Mouse (Mus musculus): ENCODE measurements around the gene Arap1.

Arap1 gene

DNA sequence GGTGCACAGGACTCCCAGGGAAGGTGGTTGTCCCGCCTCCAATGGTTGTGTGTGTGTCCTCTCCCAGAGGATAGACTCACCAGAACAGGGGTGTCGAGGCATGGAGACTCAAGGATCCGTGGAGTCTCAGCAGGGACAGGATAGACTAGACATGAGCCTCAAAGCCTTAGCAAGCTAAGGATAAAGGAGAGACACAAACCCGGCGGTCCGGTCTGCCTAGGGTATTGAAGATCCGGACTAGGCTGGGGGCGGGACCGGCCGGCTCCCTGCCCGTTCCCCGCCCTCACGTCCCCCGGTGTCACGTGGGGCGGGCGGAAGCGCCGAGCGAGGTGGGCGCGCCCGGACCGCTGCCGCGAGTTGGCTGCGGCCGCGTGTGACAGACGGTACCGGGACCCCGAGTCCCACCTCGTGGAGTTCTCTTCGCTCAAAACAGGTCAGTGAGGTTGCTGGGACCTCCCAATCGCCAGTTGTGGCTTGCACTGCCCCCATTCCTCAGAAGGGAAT, at the start of gene Arap1:
TSS of gene Arap1 (plus strand) at position 301 of the 504 bp plus-strand sequence.
- Histone ChIP-seq H3K9me3 (ENCODE audit: low read length) (no peaks in the 10 kb centered on the region), H3K36me3 (ENCODE audit: insufficient read depth, low read length) (peaks cover 5% of the 10 kb centered on the region), H3K27me3 (ENCODE audit: insufficient read depth, low read length) (peaks cover 54% of the 10 kb centered on the region), H3K4me3 (replicated peaks; ENCODE audit: low read length) (peak within 1 kb of the TSS; percentile 86), H3K4me1 (replicated peaks; ENCODE audit: low read depth, low read length) (peaks cover 67% of the 10 kb centered on the region)
- TF ChIP-seq CTCF (conservative IDR thresholded peaks at IDR 0.05; ENCODE audit: low read length): no peak
- no peak for TF ChIP-seq POU5F1 (IDR thresholded peaks at IDR 0.05; ENCODE audit: borderline replicate concordance, low read length)
- TF ChIP-seq NANOG (IDR thresholded peaks at IDR 0.05; ENCODE audit: borderline replicate concordance, low read length): no peak

DNA sequence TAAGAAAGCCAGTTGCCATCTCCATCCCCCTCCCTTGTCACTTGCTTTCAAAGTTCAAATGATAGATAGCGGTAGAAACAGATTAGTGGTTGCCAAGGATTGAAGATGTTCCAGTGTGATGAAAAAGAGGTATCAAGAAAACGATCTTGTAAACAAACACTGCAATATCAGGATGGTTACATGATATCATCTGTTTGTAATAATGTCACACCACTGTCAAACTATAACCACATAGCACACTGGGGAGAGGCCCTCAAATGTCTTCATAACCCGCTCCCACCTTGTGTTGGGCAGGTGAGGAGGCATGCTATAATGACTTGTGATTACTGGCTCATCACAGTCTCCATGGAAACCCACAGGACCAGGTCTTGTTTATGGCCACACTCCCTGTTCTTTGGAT, 49.5 kb upstream of the Arap1 start:
- no peak for TF ChIP-seq CTCF (conservative IDR thresholded peaks at IDR 0.05; ENCODE audit: low read length)
- no peak for TF ChIP-seq POU5F1 (IDR thresholded peaks at IDR 0.05; ENCODE audit: borderline replicate concordance, low read length)
- TF ChIP-seq NANOG (IDR thresholded peaks at IDR 0.05; ENCODE audit: borderline replicate concordance, low read length): no peak
- peaks cover 13% of the 10 kb centered on the region for H3K9me3 ChIP-seq (ENCODE audit: low read length)

DNA sequence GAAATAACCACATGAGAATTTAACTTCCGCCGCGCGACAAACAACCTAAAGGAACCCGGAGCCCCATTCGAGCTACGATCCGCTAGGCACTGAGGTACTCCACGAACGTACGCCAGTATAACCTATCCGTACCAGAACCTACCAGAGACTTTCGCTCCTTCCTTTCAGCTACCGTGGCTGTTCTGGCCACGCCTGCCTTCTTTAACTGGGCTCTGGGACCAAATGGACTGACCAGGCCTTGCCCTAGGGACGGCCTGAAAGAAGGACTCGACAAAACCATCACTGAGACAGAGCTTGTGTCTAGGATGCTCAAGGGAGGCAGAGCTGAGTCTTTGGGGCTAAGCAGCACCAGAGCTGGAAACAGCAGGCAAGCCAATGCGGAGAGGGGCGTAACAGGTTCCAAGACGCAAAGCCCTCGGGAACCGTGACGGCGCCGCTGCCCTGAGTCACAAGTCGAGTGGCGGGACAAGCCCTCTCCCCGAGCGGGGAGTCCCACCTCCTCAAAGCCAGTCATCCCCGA, 46.4 kb upstream of the Arap1 start:
- peaks cover 13% of the 10 kb centered on the region for H3K9me3 ChIP-seq (ENCODE audit: low read length)
- peaks cover 63% of the 10 kb centered on the region for H3K27me3 ChIP-seq (ENCODE audit: insufficient read depth, low read length)
- TF ChIP-seq NANOG (IDR thresholded peaks at IDR 0.05; ENCODE audit: borderline replicate concordance, low read length) (no peak), POU5F1 (IDR thresholded peaks at IDR 0.05; ENCODE audit: borderline replicate concordance, low read length) (no peak), CTCF (conservative IDR thresholded peaks at IDR 0.05; ENCODE audit: low read length) (no peak)
- H3K36me3 ChIP-seq (ENCODE audit: insufficient read depth, low read length): no peaks in the 10 kb centered on the region
- peak overlapping the region; percentile 88 for H3K4me3 ChIP-seq (replicated peaks; ENCODE audit: low read length)
- peaks cover 19% of the 10 kb centered on the region for H3K4me1 ChIP-seq (replicated peaks; ENCODE audit: low read depth, low read length)

More for the DNA sequence above, 49.5 kb upstream of the Arap1 start:
- Histone ChIP-seq H3K36me3 (ENCODE audit: insufficient read depth, low read length) (no peaks in the 10 kb centered on the region), H3K4me1 (replicated peaks; ENCODE audit: low read depth, low read length) (peaks cover 36% of the 10 kb centered on the region), H3K4me3 (replicated peaks; ENCODE audit: low read length) (no peak overlapping the region), H3K27me3 (ENCODE audit: insufficient read depth, low read length) (peaks cover 66% of the 10 kb centered on the region)

DNA sequence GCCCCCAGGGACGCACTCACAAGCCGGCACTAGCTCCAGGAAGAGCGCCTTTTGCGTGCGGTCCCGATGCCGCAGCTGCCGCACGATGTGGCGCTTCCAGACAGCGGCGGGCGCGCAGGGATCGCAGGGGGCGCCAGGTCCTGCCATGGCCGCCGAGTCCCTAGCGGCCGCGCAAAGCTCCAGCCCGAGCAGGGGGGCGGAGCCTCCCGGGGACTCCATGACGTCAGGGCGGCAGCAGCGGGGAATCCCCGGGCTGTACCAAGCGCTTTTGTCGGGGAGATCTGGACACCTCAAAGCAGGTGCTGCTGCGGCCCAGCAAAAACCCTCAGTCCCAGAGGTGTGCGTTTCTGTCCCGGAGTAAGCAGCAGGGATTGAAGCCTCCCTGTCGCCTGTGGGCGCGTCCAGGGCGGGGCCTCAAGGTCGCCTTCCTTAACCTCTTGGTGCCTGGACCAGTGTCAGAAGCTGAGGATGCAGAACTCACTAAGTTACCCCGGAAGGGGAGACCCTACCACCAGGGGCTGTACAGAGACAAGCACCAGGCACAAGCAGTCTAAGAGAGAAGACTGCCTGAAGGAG, 45.9 kb upstream of the Arap1 start, which contains the start of gene Atg16l2:
TSS of gene Atg16l2 (minus strand) at position 371 of the 576 bp plus-strand sequence.
- H3K36me3 ChIP-seq (ENCODE audit: insufficient read depth, low read length): no peaks in the 10 kb centered on the region
- peaks cover 58% of the 10 kb centered on the region for H3K27me3 ChIP-seq (ENCODE audit: insufficient read depth, low read length)
- no peak for TF ChIP-seq POU5F1 (IDR thresholded peaks at IDR 0.05; ENCODE audit: borderline replicate concordance, low read length)
- no peak for TF ChIP-seq NANOG (IDR thresholded peaks at IDR 0.05; ENCODE audit: borderline replicate concordance, low read length)
- TF ChIP-seq CTCF (conservative IDR thresholded peaks at IDR 0.05; ENCODE audit: low read length): no peak
- H3K9me3 ChIP-seq (ENCODE audit: low read length): peaks cover 10% of the 10 kb centered on the region
- peaks cover 18% of the 10 kb centered on the region for H3K4me1 ChIP-seq (replicated peaks; ENCODE audit: low read depth, low read length)
- H3K4me3 ChIP-seq (replicated peaks; ENCODE audit: low read length): peak within 1 kb of the TSS; percentile 88

DNA sequence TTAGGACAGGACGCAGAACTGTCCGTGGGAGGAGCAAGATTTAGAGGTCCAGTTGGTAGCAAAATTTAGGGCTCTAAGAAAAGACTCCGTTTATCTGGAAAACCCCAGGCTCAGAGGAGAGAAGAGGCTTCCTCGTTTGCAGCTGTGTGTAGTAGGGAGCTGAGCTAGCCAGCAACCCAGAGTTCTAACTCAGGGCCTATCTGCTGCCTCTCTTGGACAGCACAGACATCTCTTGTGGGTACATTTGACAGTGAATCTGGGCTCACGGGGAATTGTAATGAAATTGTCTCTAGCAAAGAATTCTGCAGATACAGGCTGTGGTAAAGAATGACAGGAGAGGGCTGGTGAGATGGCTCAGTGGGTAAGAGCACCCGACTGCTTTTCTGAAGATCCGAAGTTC, 45.2 kb upstream of the Arap1 start:
- H3K36me3 ChIP-seq (ENCODE audit: insufficient read depth, low read length): no peaks in the 10 kb centered on the region
- peaks cover 3% of the 10 kb centered on the region for H3K9me3 ChIP-seq (ENCODE audit: low read length)
- peaks cover 52% of the 10 kb centered on the region for H3K27me3 ChIP-seq (ENCODE audit: insufficient read depth, low read length)
- peak overlapping the region; percentile 88 for H3K4me3 ChIP-seq (replicated peaks; ENCODE audit: low read length)
- TF ChIP-seq CTCF (conservative IDR thresholded peaks at IDR 0.05; ENCODE audit: low read length) (no peak), POU5F1 (IDR thresholded peaks at IDR 0.05; ENCODE audit: borderline replicate concordance, low read length) (no peak), NANOG (IDR thresholded peaks at IDR 0.05; ENCODE audit: borderline replicate concordance, low read length) (no peak)
- H3K4me1 ChIP-seq (replicated peaks; ENCODE audit: low read depth, low read length): peaks cover 18% of the 10 kb centered on the region

DNA sequence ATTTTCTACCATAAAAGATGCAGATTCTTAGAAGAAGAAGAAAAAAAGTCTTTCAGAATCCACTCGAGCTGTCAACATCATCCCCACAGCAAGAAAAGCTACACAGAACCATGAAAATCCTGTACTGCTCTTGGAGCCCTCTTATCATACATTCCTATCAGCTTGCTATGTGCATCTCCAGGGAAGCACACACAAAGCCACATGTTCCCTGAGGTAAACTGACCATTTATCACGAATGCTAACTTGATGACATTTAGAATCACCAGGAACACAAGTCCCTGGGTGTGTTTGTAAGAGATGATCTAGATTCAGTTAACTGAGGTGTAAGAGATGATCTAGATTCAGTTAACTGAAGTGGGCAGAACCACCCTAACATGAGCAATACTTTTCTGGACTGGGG, 41.0 kb upstream of the Arap1 start:
- Histone ChIP-seq H3K4me1 (replicated peaks; ENCODE audit: low read depth, low read length) (peaks cover 27% of the 10 kb centered on the region), H3K4me3 (replicated peaks; ENCODE audit: low read length) (no peak overlapping the region), H3K36me3 (ENCODE audit: insufficient read depth, low read length) (no peaks in the 10 kb centered on the region), H3K27me3 (ENCODE audit: insufficient read depth, low read length) (peaks cover 12% of the 10 kb centered on the region), H3K9me3 (ENCODE audit: low read length) (no peaks in the 10 kb centered on the region)
- no peak for TF ChIP-seq NANOG (IDR thresholded peaks at IDR 0.05; ENCODE audit: borderline replicate concordance, low read length)
- TF ChIP-seq CTCF (conservative IDR thresholded peaks at IDR 0.05; ENCODE audit: low read length): no peak
- TF ChIP-seq POU5F1 (IDR thresholded peaks at IDR 0.05; ENCODE audit: borderline replicate concordance, low read length): no peak

DNA sequence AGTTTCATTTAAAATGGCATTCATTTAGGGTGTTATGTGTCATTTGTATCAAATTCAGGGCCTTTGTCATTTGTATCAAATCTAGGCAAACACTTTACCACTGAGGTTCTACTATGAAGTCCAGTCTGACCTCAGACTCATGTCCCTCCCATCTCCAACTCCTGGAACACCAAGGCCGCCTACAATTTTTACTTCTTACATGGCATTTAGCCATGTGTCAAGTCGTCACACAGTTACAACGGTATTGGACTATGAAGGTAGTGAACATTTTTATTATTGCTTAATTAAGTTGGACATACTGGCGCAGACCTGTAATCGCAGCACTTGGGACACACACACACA, 37.9 kb upstream of the Arap1 start:
- TF ChIP-seq CTCF (conservative IDR thresholded peaks at IDR 0.05; ENCODE audit: low read length) (no peak), NANOG (IDR thresholded peaks at IDR 0.05; ENCODE audit: borderline replicate concordance, low read length) (no peak), POU5F1 (IDR thresholded peaks at IDR 0.05; ENCODE audit: borderline replicate concordance, low read length) (no peak)
- H3K9me3 ChIP-seq (ENCODE audit: low read length): no peaks in the 10 kb centered on the region
- H3K4me1 ChIP-seq (replicated peaks; ENCODE audit: low read depth, low read length): peaks cover 19% of the 10 kb centered on the region
- H3K4me3 ChIP-seq (replicated peaks; ENCODE audit: low read length): peak overlapping the region; percentile 81
- no peaks in the 10 kb centered on the region for H3K36me3 ChIP-seq (ENCODE audit: insufficient read depth, low read length)
- peaks cover 4% of the 10 kb centered on the region; the same call in 1 of the 2 replicates for H3K27me3 ChIP-seq (ENCODE audit: insufficient read depth, low read length)

DNA sequence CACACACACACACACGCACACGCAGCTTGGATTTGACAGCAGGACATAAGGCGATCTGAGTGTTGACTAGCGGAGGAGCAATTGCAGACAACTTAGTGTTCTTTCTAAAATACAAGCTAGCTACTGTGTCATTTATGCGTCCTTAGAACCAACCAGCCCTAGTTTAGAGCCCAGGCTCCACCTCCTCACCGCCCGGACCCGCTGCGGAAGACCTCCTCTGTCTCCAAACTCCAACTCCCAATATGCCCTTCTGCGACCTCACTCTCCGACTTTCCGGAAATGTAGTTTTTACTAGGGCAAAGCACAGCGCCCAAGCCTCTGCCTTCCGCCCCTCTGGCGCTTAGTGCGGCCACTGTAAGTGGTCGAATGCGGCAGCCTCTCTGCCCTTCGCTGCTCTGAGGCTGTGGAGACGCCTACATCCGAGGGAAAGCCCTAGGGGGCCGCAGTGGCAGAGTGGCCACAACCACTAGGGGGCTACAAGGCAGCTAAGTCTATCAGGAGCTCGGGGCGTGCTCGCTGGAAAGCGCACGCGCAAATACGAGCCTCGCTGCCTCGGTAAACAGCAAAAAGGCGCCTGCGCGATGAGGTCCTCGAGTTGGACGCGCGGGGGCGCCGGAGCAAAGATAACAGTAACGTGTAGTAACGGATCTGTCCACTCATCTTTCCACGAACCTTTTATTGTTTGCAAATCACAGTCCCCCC, 37.4 kb upstream of the Arap1 start:
- peak; percentile 69 for TF ChIP-seq CTCF (conservative IDR thresholded peaks at IDR 0.05; ENCODE audit: low read length)
- TF ChIP-seq POU5F1 (IDR thresholded peaks at IDR 0.05; ENCODE audit: borderline replicate concordance, low read length): no peak
- peaks cover 5% of the 10 kb centered on the region for H3K27me3 ChIP-seq (ENCODE audit: insufficient read depth, low read length)
- peaks cover 19% of the 10 kb centered on the region for H3K4me1 ChIP-seq (replicated peaks; ENCODE audit: low read depth, low read length)
- H3K4me3 ChIP-seq (replicated peaks; ENCODE audit: low read length): peak overlapping the region; percentile 81
- no peaks in the 10 kb centered on the region for H3K36me3 ChIP-seq (ENCODE audit: insufficient read depth, low read length)
- H3K9me3 ChIP-seq (ENCODE audit: low read length): no peaks in the 10 kb centered on the region
